Mouse (Mus musculus) myocyte (in vitro differentiated cells): ENCODE results near the gene Cdc37.

Experiments used
- POLR2A ChIP-seq: IDR thresholded peaks from one replicate; pipeline ENCODE4 v1.6.1; 2011; ENCODE audit warnings: low read depth, mild to moderate bottlenecking, control low read depth, moderate library complexity; ENCODE audit not compliant: insufficient read length
- USF1 ChIP-seq: IDR thresholded peaks from one replicate; pipeline ENCODE4 v1.6.1; 2011; ENCODE audit warnings: low read depth, mild to moderate bottlenecking, control low read depth, moderate library complexity

GRCm38 (mm10) chr9:21100447-21101161, 49.2 kb downstream of the Cdc37 start:
- TF ChIP-seq POLR2A (no peak), USF1 (no peak)
